Mouse (Mus musculus): ENCODE results near the gene Elovl5. TPM values are rescaled to one million over a fixed set of nuclear protein-coding genes. Genes with fewer than 3 reads are reported as not detected.

Gene Elovl5
- polyA plus RNA-seq, 2 experiments from 2014 or later = 149 to 155 TPM

DNA sequence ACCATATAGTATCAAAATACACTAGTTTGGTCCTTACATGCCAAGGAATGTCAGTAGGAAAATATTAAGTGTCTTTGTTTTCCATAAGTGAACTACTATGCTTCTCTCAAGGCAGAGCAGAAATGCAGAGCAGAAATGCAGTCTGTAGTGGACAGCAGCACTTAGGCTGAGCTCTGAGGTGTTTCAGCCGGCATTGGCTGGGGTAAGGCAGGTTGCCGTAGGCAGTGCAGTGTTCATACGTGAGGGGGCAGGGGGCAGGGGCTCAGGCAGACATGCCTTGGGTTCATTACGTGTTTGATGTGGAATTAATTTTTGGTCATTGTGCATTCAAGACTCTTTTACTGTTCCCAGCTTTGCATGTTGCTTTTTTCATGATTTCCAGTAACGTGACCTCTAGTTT lies 12.1 kb downstream of the Elovl5 start:
- no peak for ATAC-seq

DNA sequence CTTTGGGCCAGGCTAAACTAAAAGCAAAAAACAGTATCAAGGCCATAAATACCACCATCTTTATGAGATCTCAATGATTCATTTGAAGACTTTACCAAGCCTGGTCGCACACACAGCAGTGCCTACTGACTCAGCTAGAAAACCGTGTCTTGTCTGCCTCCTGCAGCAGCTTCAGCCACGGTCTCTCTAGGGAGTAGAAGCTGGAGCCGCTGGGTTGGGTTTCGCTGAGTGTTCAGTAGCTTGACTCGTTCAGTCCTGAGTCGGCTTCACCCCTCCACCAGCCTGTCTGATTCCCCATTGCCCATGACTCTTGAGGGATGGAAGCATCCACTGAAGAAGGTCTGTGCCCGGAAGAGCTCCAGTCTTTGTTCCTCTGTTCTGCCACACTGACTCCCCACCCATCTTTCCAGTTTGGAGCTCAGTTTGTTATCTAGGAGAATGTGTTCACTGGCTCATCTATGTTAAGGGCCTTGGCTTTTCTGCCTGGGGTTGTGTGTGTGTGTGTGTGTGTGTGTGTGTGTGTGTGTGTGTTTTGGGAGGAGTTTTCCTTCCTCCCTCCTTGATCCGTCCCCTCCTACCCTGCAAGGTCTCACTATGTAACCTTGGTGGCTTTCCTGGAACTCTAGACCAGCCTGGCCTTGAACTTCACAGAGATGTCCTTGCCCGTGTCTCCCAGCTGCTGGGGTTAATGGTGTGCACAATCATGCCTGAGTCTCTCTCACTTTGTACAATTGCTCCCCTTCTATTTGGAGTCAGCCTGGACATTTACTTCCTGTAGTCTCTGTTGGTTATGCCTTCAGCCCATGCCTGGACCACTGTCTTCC lies 13.1 kb downstream of the Elovl5 start:
- no peak for ATAC-seq

DNA sequence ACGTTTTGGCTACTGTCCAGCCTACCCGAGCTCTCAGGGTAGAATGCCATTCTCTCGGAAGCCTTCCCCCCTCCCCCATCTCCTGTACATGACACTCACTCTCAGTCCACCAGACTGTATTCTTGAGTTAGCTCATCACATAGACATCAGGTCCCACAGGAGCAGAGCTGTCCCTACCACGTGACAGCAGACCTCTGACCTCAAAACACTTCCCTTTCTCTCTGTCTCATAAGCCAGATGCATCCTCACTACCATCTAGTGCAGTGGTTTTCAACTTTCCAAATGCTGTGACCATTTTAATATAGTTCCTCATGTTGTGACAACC lies 13.7 kb downstream of the Elovl5 start:
- no peak for ATAC-seq

DNA sequence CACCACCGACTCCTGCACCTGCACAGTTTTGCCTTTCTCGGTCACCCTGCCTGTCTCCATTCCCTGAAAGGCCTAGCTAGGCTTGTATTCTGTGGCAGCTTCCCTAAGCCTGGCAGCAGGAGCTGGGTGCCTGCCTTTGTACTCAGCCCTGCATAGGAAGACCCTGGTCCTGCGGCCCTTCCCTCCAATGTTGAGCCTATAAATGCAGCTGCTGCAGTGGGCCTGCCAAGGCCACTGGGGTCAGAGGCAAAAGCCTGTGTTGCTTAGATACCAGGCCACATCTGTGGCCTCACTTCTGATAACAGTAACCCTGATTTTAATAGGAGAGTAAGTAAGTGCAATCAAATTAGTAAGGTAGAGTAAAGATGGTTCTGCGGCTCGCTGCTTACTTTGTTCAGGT lies 14.6 kb downstream of the Elovl5 start:
- no peak for ATAC-seq

DNA sequence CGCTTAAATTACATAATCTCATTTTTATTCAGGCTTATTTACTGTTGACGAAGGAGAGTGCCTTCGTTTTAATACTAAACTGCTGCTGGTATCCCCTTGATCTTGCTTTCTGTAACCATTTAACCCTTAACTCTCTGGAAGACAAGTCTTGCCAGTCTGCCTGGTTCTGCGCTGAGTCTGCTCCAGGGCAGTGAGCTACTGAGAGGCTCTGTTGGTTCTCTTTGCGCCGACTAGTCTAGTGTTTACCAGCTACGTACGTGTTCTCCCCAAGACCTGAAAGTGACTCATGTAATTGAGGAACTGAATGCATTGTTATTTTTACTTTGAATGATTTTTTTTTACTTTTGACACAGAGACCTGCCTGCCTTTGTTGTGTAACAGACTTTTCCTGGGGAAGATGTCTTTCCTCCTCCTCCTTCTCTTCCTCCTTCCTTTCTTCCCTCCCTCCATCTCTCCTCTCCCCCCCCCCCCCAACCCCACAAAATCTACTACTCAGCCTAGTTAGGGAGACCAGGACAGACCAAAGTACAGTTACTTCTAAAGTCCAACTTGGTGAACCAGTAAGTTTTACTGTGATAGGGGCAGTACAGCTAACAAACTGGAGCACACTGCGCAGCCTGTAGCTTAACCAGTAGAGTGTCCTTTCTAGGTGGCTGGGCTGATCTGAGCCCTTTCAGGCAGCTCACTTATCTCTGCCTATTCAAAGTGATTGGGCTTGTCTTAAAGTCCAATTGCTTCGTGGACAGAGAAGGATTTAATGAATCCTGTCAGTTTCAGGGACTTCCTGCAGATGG lies 18.9 kb downstream of the Elovl5 start:
- ATAC-seq = no peak

DNA sequence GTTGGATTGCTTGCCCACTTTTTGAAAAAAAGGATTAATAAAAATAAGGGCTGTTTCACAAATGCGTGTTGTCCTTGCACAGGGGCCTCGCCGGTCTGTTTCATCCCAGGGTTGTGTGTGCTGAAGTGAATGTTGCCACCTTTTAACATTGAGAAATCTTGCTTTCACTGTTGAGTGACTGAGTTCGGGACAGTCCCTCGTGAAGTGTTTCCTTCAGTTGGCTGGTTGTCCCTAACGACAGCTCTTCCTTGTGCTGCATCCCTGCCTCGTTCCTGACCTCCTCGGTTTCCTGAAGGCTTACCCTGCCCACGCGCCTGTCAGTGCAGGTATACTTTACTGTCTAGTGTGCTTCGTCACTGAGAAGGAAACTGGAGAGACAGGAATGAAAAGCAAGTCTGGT lies 20.7 kb downstream of the Elovl5 start:
- peak; percentile 55 for ATAC-seq

DNA sequence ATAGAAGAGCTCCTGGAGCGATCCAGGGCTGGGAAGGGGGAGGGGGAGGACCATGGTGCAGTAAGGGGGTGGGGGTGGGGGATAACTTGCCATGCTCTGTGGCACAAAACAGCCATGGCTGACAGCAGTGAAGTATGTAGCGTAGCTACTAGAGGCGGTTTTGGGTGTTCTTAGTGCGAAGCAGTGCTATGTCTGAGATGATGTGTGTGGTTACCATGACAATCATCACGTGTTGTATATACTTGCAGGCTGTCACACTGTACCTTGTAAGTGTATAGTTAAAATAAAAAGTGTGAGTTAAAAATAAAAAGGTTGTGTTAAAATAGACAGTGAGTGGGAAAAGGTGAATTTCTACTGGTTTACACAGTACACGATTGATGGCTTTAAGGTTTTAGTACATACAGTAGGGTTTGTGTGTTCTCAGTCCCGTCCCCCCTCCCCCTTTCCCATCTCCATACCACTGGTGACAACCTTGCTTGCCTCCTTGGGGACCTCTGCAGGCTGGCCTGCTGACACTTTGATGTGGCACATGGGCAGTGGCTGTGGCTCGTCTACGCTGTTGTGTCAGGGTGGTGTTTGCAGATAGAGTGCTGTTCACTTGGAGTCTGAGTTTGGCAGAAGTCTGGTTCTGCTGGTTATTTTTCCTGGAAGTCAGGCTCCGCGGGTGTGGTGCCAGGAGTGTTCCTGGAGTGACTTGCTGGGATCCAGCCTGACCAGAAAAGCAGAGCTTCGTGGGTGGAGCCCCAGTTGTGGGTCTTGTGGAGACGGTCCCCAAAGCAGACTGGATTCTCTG lies 21.8 kb downstream of the Elovl5 start:
- ATAC-seq = peak; percentile 51

DNA sequence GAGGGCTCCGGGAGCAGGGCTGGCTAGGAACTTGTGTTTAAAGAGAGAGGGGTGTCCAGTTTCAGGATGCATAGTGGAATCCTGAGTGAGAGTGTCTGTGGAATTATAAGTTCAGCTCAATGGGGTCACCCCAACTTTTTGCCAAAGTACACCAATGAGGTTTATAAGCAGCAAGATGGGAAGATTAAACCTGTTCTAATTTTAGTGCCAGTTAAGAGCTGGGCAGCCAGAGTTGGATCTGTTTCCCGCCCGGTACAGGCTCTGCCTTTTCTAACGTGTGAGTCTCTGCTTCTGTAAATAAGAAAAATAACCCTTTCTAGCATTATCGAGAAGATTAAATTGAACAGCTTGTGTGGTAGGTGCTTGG lies 22.4 kb downstream of the Elovl5 start:
- no peak for ATAC-seq

DNA sequence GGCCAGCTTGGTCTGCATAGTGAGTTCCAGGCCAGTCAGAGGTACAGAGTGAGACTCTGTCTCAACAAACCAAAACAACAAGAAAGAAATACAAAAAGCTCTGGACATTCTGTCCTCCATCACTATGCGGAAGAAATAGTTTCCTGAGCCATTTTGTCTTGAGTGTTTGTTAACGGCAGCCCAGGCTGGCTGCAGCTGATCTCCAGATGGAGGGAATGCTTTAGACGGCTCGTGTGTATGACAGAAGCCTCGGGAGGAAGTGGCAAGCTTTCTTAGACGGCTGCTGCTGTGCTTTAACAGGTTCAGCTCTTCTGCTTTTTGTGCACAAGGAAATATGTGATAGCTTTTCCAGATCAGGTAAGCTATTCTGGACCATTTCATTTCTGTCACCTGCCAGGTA lies 23.9 kb downstream of the Elovl5 start:
- ATAC-seq = no peak

DNA sequence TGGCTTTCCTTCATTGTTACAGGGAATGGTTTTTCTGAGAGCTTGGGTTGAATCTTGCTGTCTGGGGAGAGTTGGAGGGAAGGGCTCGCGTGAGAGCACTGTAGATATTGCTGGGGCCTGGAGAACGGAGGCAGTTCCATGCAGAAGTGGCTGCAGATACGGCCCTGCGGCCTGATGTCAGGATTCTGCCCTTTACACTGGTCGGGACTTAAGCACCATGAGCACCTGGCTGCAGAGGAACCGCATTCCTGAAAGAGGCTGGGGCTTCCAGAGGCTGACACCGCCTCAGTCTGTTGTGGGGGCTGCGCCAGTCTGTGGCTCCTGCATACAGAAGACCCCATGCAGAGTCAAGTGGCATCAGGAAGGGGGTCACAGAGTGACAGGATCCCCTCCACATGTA lies 24.7 kb downstream of the Elovl5 start:
- no peak for ATAC-seq

DNA sequence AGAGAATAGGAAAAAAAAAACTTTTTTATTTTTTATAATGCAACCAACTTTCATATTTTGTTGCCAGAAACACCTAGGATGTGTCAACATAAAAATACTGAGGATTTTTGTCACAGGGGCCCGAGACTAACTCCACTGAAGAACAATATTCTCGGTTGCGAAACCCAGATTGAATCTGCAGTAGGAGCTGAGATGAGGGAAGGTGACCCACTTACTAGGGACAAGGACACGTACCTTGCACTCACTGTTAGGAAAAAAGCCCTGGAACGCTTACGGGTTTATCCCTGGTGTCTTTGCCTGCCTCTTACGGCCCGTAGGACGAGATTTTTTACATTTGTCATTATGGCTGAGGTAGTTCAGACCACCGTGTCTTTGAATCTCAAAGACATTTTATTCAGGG lies 25.2 kb downstream of the Elovl5 start:
- no peak for ATAC-seq

DNA sequence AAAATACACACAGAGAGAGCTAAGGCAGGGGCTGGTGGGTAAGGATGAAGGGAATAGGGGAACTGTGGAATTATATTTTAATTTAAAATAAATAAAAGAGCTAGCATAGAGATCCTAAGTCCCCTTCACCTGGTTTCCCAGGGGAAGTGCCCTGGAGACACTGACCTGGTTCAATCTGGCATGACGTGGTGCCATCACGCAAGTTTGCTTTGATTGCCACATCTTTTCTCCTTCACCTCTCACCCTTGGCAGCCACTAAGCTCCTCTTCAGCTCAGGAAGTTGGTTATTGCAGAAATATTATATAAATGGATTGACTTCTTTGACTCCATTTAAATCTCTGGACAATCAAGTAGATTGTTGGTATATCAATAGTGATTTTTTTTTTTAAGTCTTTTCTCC lies 26.2 kb downstream of the Elovl5 start:
- ATAC-seq = no peak

DNA sequence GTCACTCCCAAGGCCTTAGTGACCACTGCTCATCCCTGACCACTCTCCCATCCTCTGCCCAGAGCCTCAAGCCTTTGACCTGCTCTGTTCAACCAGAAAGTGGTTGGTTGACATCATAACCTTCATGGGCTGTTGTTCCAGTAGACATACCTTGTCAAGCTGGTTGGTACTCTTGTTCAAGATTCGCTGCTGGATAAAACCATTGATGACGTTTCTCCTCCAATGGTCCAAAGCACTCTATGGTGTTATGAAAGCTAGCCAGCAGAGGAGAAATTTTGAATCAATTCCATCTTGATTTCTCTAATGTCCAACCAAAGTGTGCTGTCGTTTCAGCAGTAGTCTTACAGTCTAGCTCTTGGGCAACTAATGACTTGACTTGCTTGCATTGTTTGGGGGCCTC lies 27.0 kb downstream of the Elovl5 start:
- ATAC-seq = no peak

DNA sequence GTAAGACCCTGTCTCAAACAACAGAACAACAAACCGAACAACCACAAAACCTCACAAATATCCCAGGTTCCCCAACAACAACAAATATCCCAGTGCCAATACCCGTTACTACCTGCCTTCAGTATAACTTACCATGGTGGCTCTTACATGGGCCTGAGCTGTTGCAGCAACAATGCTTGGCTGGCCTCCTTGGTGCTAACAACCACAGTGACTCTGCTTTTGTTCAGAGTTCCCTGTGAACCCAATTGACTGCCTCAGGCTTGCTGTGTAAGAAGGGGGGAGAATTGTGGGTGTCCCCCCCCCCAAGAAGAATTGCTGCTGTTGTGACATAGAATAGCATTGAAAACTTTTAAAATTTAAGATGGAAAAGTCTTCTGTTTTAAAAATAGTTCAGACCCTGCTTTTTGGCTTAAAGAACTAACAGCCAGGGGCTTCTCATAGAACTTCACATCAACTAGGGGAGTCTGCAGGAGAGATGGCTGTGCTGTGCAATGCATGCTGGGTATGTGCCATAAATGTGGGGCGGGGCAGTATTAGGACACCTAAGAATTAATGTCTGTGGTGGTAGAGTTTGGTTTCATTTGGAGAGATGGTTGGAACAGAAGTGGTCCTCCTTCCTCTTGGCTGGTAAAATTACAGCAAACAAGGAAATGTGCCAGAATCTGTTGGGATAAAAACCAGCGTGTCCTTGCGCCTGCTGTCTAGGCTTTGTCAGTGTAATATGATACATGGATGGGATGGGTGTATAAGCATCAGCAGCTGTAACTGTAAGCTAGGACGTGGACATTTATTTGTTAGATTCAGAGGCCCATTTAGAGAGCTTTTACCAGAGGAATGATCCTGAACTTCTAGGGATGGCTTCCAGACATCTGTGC lies 28.9 kb downstream of the Elovl5 start:
- no peak for ATAC-seq

DNA sequence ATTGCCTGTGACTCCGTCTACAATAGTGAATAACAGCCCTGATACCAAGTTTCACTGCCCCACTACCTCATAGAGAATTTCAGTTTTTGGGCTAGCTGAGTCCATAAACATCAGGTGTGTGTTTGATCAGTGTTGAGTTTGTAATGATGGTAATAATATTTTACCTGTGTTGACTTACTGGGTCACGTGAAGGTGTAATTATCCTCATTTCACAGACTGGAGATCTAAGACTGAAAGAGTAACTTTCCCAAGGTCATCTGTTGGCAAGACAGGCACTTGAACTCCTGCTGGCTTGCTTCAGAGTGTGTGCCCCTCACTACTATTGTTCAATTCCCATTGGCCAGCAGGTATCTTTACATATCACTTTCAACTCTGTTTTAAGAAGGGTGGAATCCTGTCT lies 31.1 kb downstream of the Elovl5 start:
- ATAC-seq = no peak

DNA sequence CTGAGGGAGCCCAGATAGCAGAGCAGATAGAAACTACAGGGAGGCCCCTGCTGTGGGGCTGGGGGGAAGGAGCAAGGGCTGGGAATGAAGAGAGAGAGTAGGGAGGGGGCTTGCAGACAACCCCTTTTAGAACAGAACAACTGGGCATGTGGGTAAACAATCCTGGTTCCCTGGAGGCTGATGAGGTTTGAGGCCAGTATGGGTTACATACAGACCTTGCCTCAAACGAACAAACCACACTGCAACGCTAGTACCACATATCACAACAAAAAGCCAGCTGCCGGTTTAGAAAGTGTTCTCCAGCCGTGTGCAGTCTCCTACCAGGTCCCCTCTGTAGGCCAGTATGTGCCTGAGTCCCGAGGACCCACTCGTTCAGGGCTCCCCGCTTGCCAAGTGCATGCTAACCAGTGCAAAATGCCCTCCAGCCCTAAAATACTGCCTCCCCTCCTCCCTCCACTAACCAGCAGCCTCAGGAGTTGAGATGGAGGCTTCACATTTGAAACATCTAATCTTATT lies 32.6 kb downstream of the Elovl5 start:
- ATAC-seq = no peak

DNA sequence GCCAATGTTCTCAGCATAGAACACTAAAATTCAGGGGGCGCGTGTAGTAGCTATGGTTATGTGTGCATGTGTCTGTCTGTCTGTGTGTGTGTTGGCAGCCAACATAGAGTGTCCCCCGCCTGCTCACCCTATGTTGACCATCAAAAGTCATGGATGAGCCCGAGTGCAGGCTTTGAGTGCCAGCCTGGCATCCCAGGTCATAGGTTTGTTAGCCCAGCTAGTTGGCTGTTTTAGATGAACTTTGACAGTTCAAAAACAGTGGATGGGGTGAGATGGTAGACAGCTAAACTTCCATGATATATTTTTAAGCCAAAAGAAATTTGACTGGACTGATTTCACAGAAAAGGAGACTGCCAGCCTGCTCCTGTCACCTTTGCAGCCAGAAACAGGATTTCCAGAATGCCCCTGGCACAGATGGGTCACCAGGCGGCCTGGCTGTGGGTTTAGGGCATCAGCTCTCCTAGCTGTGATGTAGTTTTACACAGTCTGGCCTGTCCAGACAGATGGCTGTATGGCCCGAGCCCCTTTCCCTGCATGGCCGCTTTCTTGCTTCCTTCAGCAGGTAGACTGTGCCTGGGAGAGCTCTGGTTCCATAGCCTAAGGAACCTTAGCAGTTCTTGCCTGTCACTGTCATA lies 33.8 kb downstream of the Elovl5 start:
- ATAC-seq = no peak

DNA sequence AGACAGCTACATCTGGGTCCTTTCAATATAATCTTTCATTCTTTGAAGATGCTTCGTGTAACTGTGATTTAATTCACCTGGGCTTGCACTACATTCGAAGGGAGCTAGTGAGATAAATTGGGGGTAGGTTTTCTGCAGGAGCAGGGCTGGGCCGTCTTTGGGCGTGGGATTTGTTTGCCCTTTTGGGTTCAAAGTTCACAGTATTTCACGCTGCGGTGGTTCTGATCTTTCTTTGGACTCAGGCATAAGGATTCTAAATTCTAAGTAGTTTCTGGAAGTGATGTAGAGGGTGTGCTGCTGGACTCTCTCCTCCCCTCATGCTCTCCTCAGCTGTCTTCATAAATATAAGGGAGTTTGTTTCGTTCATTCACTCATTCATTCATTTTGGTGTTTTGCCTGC lies 34.8 kb downstream of the Elovl5 start:
- no peak for ATAC-seq

DNA sequence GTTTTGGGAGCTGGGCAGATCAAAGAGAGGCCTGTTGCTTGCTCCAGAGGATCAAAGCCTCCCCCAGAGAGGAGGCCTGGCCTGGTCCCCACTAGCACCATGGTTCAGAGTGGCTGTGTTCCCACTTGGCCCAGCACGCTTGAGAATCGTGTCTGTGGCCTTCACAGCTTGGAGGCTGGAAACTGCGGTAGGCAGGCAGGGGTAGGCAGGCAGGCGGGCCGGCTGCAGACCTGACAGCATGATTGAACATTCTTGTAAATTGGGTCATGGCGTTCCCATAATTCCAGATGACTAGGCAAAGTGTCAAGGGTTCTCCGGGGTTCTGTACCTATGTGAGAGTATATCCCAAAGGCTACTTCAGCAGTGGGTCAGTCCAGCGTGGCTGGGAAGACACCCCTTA lies 35.9 kb downstream of the Elovl5 start:
- no peak for ATAC-seq

DNA sequence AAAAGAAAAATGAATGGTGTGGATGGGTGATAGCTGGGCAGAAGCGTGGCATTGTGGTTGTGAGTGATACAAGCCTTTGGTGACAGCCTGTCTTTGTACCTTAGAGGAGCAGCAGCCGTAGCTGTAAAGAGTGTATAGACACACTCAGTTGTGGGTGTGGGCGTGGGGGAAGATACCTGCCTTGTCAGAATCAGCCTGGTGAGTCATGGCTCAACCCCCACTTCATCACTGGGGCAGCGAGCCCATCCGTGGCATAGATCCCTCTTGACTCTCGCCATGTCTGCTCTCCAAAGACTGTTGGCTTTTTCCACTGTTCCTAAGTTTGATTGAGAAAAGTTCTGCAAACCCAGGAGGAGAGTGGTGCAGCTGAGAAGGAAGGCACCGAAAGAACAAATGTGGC lies 37.3 kb downstream of the Elovl5 start:
- peak; percentile 76 for ATAC-seq

DNA sequence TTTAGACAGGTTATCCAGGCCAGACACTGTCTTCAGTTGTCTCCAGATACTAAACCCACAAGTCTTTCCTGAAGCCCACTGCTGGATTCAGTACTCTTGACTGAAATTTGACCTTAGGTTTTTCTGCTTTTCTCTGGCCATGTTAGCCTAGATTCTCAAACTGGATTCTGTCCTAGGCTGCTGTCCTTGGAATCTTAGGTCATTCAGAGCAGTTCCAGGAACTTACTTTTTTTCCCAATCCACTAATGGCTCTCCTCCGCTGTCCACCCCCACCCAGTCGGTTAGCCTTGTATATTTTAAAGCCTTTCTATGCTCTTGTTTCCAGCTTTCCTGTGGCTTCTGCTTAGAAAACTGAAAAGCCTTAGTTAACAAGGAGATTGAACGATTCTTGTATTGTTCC lies 37.8 kb downstream of the Elovl5 start:
- no peak for ATAC-seq

DNA sequence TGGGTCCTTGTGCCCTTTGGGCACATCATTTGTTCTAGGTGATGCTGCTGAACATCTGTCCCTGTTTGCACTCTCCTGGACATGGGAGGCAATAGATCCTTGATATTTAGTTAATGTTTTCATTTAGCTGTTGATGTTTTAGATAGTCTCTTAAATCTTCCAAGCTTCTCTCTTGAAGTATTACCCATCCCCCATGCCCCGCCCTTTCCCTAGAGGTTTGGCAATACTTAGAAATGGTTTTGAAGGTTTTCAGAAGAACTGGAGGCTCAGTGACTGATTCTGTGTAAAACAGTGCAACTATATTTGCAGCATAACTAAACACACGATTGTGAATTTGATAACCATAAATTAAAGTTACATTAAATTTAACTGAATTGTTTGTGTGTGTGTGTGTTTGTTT lies 38.3 kb downstream of the Elovl5 start:
- ATAC-seq = no peak

All from activated CD4-positive, CD25-positive, alpha-beta regulatory T cell, adult 4 months (primary cell).